Mouse (Mus musculus): ENCODE results near the gene Calhm3. TPM values are rescaled to one million over a fixed set of nuclear protein-coding genes. Genes with fewer than 3 reads are reported as not detected.
A peak's percentile ranks its signal among the peaks of the same experiment; 100 is the strongest.

Gene Calhm3
- polyA plus RNA-seq, 1 experiment from 2014 or later = not detected

GRCm38 (mm10) chr19:47167617-47168214, 10.2 kb upstream of the Calhm3 start:
- Histone ChIP-seq H3K4me3 (ENCODE audit: low read depth, low read length) (no peak overlapping the region), H3K4me2 (replicated peaks; ENCODE audit: low read depth) (0 out of 2 replicates have a peak overlapping the region, but pooled peaks have one; percentile 1), H3K27me3 (ENCODE audit: control insufficient read depth, insufficient read depth, low read length) (no peaks in the 10 kb centered on the region), H3K9me3 (ENCODE audit: control insufficient read depth, low read length) (no peaks in the 10 kb centered on the region), H3K4me1 (replicated peaks; ENCODE audit: control insufficient read depth, insufficient read depth) (0 out of 2 replicates have a peak, but pooled peaks cover 2% of the 10 kb centered on the region), H3K27ac (replicated peaks) (no peak overlapping the region), H3K9ac (ENCODE audit: low read length) (no peak overlapping the region), H3K36me3 (ENCODE audit: control insufficient read depth, insufficient read depth, low read length) (no peaks in the 10 kb centered on the region)
- DNase-seq (ENCODE audit: low spot score) = no peak
- TF ChIP-seq EP300 (optimal IDR thresholded peaks at IDR 0.05) (no peak), CTCF (IDR thresholded peaks at IDR 0.05; ENCODE audit: low read depth) (no peak)
- no peak for ATAC-seq (ENCODE audit: low FRiP score, low TSS enrichment)
- 40% methylated on average over 7 of the region's 7 CpGs for WGBS

- no peak overlapping the region for H3K9ac ChIP-seq (ENCODE audit: low read length)
- H3K4me2 ChIP-seq (replicated peaks; ENCODE audit: low read depth) = no peak overlapping the region
- no peaks in the 10 kb centered on the region for H3K27me3 ChIP-seq (ENCODE audit: control insufficient read depth, insufficient read depth, low read length)
- H3K4me3 ChIP-seq (ENCODE audit: low read depth, low read length) = no peak overlapping the region
- DNase-seq (ENCODE audit: low spot score) = no peak
- H3K36me3 ChIP-seq (ENCODE audit: control insufficient read depth, insufficient read depth, low read length) = no peaks in the 10 kb centered on the region
- 38% methylated on average over 3 of the region's 3 CpGs for WGBS
- ATAC-seq (ENCODE audit: low FRiP score, low TSS enrichment) = no peak
- no peak for TF ChIP-seq CTCF (IDR thresholded peaks at IDR 0.05; ENCODE audit: low read depth)
- no peak for TF ChIP-seq EP300 (optimal IDR thresholded peaks at IDR 0.05)
- 0 out of 2 replicates have a peak, but pooled peaks cover 2% of the 10 kb centered on the region for H3K4me1 ChIP-seq (replicated peaks; ENCODE audit: control insufficient read depth, insufficient read depth)
- H3K27ac ChIP-seq (replicated peaks) = no peak overlapping the region
- no peaks in the 10 kb centered on the region for H3K9me3 ChIP-seq (ENCODE audit: control insufficient read depth, low read length)
Measured at GRCm38 (mm10) chr19:47166758-47167157, 9.2 kb upstream of the Calhm3 start.

DNA sequence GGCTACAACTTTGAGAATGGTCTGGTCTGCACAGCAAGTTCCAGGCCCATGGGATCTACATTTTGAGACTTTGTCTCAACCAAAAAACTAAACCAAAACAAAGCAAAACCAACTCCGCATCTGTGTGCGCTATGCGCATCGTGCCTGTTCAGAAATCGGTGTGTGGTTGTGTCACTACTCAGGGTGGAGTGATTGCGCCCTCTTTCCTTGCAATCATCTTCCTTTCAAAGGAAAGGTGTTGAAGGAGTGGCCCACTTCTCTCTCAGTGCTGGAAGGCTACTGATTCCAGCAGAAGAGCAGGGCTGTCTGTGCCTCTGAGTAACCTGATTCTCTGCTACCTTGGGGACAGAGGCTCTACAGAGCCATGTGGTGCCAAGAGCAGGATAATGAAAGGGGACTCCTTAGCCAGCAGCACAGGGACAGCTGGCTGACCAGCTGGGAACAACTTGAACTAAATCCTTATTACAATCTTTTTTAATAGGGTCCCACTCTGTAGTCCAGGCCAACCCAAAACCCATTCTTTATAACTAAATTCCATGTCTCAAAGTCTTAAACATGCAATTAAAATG, 5.7 kb upstream of the Calhm3 start:
- H3K27me3 ChIP-seq (ENCODE audit: control insufficient read depth, insufficient read depth, low read length) = no peaks in the 10 kb centered on the region
- H3K4me3 ChIP-seq (ENCODE audit: low read depth, low read length) = no peak overlapping the region
- H3K36me3 ChIP-seq (ENCODE audit: control insufficient read depth, insufficient read depth, low read length) = no peaks in the 10 kb centered on the region
- H3K9ac ChIP-seq (ENCODE audit: low read length) = no peak overlapping the region
- no peaks in the 10 kb centered on the region for H3K4me1 ChIP-seq (replicated peaks; ENCODE audit: control insufficient read depth, insufficient read depth)
- no peak for TF ChIP-seq EP300 (optimal IDR thresholded peaks at IDR 0.05)
- TF ChIP-seq CTCF (IDR thresholded peaks at IDR 0.05; ENCODE audit: low read depth) = no peak
- H3K4me2 ChIP-seq (replicated peaks; ENCODE audit: low read depth) = no peak overlapping the region
- WGBS = 92% methylated on average over 6 of the region's 6 CpGs
- H3K9me3 ChIP-seq (ENCODE audit: control insufficient read depth, low read length) = no peaks in the 10 kb centered on the region
- ATAC-seq (ENCODE audit: low FRiP score, low TSS enrichment) (no peak), DNase-seq (ENCODE audit: low spot score) (no peak)
- no peak overlapping the region for H3K27ac ChIP-seq (replicated peaks)

- H3K4me3 ChIP-seq (ENCODE audit: low read depth, low read length) = no peak overlapping the region
- ATAC-seq (ENCODE audit: low FRiP score, low TSS enrichment) (no peak), DNase-seq (ENCODE audit: low spot score) (no peak)
- no peaks in the 10 kb centered on the region for H3K36me3 ChIP-seq (ENCODE audit: control insufficient read depth, insufficient read depth, low read length)
- no peaks in the 10 kb centered on the region for H3K9me3 ChIP-seq (ENCODE audit: control insufficient read depth, low read length)
- H3K4me1 ChIP-seq (replicated peaks; ENCODE audit: control insufficient read depth, insufficient read depth) = no peaks in the 10 kb centered on the region
- TF ChIP-seq EP300 (optimal IDR thresholded peaks at IDR 0.05) (no peak), CTCF (IDR thresholded peaks at IDR 0.05; ENCODE audit: low read depth) (no peak)
- no peak overlapping the region for H3K9ac ChIP-seq (ENCODE audit: low read length)
- H3K4me2 ChIP-seq (replicated peaks; ENCODE audit: low read depth) = no peak overlapping the region
- H3K27me3 ChIP-seq (ENCODE audit: control insufficient read depth, insufficient read depth, low read length) = no peaks in the 10 kb centered on the region
- WGBS = 59% methylated on average over 4 of the region's 4 CpGs
- no peak overlapping the region for H3K27ac ChIP-seq (replicated peaks)
Measured at GRCm38 (mm10) chr19:47161669-47162068, 4.1 kb upstream of the Calhm3 start.

DNA sequence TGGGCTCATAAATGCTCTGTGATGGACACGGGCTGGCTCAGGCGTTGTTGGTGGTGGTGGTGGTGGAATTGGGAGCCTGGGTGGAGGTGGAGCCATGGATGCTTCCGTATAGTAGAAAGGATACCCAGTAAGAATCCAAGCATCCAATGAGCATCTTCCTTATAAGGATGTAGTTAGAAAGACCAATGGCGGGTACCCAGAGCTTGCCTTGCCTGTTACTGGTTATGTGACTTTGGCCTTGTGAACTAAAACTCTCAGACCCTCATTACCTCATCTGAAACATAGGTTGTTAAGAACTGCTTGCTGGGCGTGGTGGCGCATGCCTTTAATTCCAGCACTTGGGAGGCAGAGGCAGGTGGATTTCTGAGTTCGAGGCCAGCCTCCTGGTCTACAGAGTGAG, 3.8 kb downstream of the Calhm3 start:
- Histone ChIP-seq H3K4me1 (replicated peaks; ENCODE audit: control insufficient read depth, insufficient read depth) (no peaks in the 10 kb centered on the region), H3K4me2 (replicated peaks; ENCODE audit: low read depth) (no peak overlapping the region), H3K36me3 (ENCODE audit: control insufficient read depth, insufficient read depth, low read length) (no peaks in the 10 kb centered on the region), H3K4me3 (ENCODE audit: low read depth, low read length) (no peak overlapping the region), H3K9ac (ENCODE audit: low read length) (no peak overlapping the region), H3K27ac (replicated peaks) (no peak overlapping the region), H3K9me3 (ENCODE audit: control insufficient read depth, low read length) (no peaks in the 10 kb centered on the region), H3K27me3 (ENCODE audit: control insufficient read depth, insufficient read depth, low read length) (no peaks in the 10 kb centered on the region)
- whole genome bisulfite sequencing = 87% methylated on average over 7 of the region's 7 CpGs
- no peak for ATAC-seq (ENCODE audit: low FRiP score, low TSS enrichment)
- DNase-seq (ENCODE audit: low spot score) = no peak
- TF ChIP-seq EP300 (optimal IDR thresholded peaks at IDR 0.05) (no peak), CTCF (IDR thresholded peaks at IDR 0.05; ENCODE audit: low read depth) (no peak)

- H3K27ac ChIP-seq (replicated peaks) = no peak overlapping the region
- H3K27me3 ChIP-seq (ENCODE audit: control insufficient read depth, insufficient read depth, low read length) = no peaks in the 10 kb centered on the region
- no peak overlapping the region for H3K4me3 ChIP-seq (ENCODE audit: low read depth, low read length)
- H3K4me2 ChIP-seq (replicated peaks; ENCODE audit: low read depth) = peak overlapping the region; percentile 34
- WGBS = 72% methylated on average over 12 of the region's 12 CpGs
- H3K9ac ChIP-seq (ENCODE audit: low read length) = no peak overlapping the region
- no peaks in the 10 kb centered on the region for H3K36me3 ChIP-seq (ENCODE audit: control insufficient read depth, insufficient read depth, low read length)
- ATAC-seq (ENCODE audit: low FRiP score, low TSS enrichment) (no peak), DNase-seq (ENCODE audit: low spot score) (no peak)
- H3K9me3 ChIP-seq (ENCODE audit: control insufficient read depth, low read length) = no peaks in the 10 kb centered on the region
- no peaks in the 10 kb centered on the region for H3K4me1 ChIP-seq (replicated peaks; ENCODE audit: control insufficient read depth, insufficient read depth)
- no peak for TF ChIP-seq EP300 (optimal IDR thresholded peaks at IDR 0.05)
- TF ChIP-seq CTCF (IDR thresholded peaks at IDR 0.05; ENCODE audit: low read depth) = no peak
Measured at GRCm38 (mm10) chr19:47152062-47152369, 5.5 kb downstream of the Calhm3 start.
